Mouse (Mus musculus) frontal cortex, postnatal 36 days (tissue): ENCODE results near the gene Neurog1.

ENCODE experiments used
- DNase-seq, 2 experiments: peaks; one replicate each; pipeline ENCODE4 v3.0.0; 2022; ENCODE audit warnings: low spot score in 2 of 2

The Neurog1 gene

DNA sequence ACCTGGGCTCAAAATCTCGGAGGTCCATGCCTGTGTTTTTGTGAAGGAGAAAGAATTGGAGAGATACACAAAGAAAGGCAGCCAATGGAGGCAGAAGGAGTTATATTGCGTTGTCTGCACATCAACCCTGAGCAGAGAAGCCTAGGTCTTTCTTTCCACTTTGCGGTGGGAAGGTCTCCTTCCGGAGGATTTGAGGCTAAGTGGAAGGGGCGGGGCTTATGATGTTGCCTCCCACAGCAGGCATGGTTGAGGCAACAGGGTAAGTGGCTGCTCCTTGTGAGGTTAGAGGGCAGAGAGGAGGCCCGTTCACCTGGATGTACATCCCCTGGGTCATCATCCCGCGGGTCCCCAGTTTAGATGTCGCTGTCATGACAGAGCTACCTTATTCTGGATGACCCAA, 32.7 kb downstream of the Neurog1 start:
- no peak for DNase-seq

DNA sequence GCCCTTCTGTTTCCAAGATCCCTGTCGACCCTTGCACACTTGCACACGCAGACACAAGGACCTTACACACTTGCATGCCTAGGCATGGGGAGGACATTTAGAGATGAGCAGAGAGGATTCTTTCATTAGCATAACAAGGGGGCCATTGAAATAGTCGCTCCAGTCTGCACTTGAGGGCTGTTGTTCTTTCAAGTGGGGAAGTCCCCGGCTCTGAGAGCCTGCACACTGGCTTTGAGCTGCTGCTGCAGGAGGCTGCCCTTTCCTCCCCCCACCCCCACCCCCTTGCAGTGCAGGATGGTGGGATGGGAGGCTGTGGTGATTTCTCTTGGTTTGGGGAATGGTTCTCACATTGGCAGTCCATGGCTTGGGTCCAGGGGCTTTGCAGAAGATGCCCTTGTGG, 35.9 kb downstream of the Neurog1 start:
- DNase-seq: no peak

DNA sequence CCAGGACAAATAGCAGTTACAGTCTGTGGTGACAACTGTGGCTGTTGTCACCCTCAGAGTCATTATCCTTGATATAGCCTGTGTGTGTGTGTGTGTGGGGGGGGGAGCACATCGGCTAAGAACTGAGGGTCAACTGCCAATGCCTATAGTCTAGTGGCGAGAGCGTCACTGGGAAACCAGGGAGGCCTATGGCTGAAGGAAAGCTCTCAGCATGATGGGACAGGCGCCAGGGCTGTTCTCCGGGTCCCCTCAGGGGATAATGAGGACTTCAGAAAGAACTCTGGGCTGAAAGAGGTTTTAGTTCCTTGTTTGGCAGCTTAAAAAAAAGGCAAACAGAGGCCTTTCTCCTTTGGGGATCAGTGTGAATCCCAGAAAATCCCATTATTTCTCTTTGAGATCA, 37.3 kb downstream of the Neurog1 start:
- peak in 1 of 2 experiments; percentile 8 for DNase-seq

DNA sequence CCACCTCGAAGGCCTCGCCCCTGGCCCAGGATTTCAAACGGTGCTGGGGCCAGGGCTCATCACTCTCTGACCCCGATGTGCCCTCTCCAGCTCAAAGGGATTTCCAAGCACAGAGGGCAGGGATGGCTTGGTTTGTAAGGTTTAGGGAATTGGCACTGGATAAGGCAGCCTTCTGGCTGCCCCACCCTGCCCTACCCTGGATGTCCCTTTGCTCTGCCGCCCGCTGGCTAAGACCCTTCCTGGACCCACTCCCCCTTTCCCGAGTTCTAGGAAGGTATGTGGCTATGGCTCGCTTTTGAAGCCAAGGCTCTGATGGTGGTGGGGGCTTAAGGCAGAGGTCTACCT, 42.9 kb downstream of the Neurog1 start:
- DNase-seq: no peak

DNA sequence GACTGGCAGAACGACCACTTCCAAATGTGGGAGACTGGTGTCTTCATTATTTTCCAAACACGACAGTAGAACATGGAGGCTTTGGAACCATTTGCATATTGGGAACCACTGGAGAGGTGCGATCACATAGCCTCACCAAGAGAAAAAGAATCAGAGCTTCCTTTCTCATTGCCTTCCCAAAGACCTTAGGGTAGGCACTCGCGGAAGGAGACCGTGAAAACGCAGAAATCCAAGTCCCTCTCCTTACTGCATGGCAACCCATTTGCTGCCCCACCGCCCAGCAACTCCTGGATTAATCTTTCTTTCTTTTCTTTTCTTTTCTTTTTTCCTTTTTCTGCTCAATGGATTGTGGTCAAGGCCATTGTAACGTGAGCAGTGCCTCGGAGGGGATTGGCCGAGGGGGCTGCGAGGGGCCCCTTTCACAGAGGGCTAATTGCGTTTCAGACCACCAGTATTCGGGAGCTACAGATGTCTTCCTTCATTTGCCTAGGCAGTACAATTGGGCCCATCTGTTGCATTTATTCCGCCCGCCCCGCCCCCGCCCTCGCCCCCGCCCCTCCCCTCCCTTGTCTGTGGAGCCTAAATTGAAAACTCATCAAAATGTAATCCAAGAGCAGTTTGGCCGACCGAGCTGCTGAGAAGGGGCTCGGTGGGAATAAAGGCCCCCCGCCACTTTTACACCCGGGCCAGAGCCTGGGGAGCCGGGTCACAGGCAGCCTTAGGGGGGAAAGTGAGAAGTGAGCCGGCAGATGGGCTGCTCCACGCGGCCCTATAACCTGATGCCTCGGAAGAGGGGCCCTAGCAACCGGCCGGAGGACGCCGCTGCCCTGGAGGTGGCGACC, 43.5 kb downstream of the Neurog1 start:
- DNase-seq: no peak
